Mouse (Mus musculus) brown adipose tissue, adult 24 weeks (tissue): ENCODE results near the gene Pgghg. TPM values are rescaled to one million over a fixed set of nuclear protein-coding genes. Genes with fewer than 3 reads are reported as not detected.

ENCODE experiments used
- H3K27ac ChIP-seq: fragments of 200-500 bp; replicated peaks from 2 replicates; pipeline ENCODE4 v1.5.1; 2012; ENCODE audit warnings: low read depth, mild to moderate bottlenecking, low read length
- H3K4me1 ChIP-seq: fragments of 200-500 bp; 2 replicates; pipeline ENCODE4 v1.6.1; 2012; ENCODE audit warnings: low read length, mixed read lengths; ENCODE audit not compliant: control insufficient read depth, insufficient read depth, insufficient read length
- H3K4me3 ChIP-seq: fragments of 200-500 bp; 2 replicates; pipeline ENCODE4 v1.5.1; 2012; ENCODE audit warnings: low read depth, mild to moderate bottlenecking, low read length, moderate library complexity; ENCODE audit not compliant: insufficient read depth
- polyA plus RNA-seq: library from polyadenylated mRNA; stranded (reverse); fragments of >200 nt; gene quantifications from 2 replicates; pipeline ENCODE4 v1.2.4, GENCODE M21; 2012; ENCODE audit not compliant: missing spikeins, insufficient read depth, insufficient read length

Pgghg gene
- polyA plus RNA-seq, result 7.1 and 8.7 TPM in 2 replicates

- Histone ChIP-seq H3K4me1 (peaks cover 17% of the 10 kb centered on the region), H3K4me3 (peak within 1 kb of the TSS; percentile 94), H3K27ac (peak within 1 kb of the TSS; percentile 100)
These were observed at the start of gene Pgghg for GRCm38 (mm10) chr7:140941222-140942051. TSS of gene Pgghg (plus strand) at chr7:140941391.

GRCm38 (mm10) chr7:140894031-140894430, 47.2 kb upstream of the Pgghg start:
- Histone ChIP-seq H3K4me1 (no peaks in the 10 kb centered on the region), H3K4me3 (no peak overlapping the region), H3K27ac (no peak overlapping the region)

- H3K4me1 ChIP-seq, result no peaks in the 10 kb centered on the region
- no peak overlapping the region for H3K4me3 ChIP-seq
- no peak overlapping the region for H3K27ac ChIP-seq
These were observed 46.6 kb upstream of the Pgghg start for GRCm38 (mm10) chr7:140894611-140895010.

- Histone ChIP-seq H3K4me3 (0 out of 2 replicates have a peak overlapping the region, but pooled peaks have one; percentile 70), H3K27ac (peak overlapping the region; percentile 8; the same call in 1 of the 2 replicates), H3K4me1 (peaks cover 13% of the 10 kb centered on the region)
These were observed 43.3 kb upstream of the Pgghg start for GRCm38 (mm10) chr7:140897863-140898262.

GRCm38 (mm10) chr7:140899121-140899520, 42.1 kb upstream of the Pgghg start:
- peak overlapping the region; percentile 93 for H3K27ac ChIP-seq
- H3K4me3 ChIP-seq, result peak overlapping the region; percentile 70
- H3K4me1 ChIP-seq, result peaks cover 13% of the 10 kb centered on the region

- H3K4me3 ChIP-seq, result peak within 1 kb of the TSS; percentile 70
- peak within 1 kb of the TSS; percentile 93 for H3K27ac ChIP-seq
- peaks cover 13% of the 10 kb centered on the region for H3K4me1 ChIP-seq
These were observed 41.0 kb upstream of the Pgghg start, which contains the start of gene Cox8b for GRCm38 (mm10) chr7:140900220-140900619. TSS of gene Cox8b (minus strand) at chr7:140900446.

- 0 out of 2 replicates have a peak overlapping the region, but pooled peaks have one; percentile 19 for H3K4me3 ChIP-seq
- peak overlapping the region; percentile 98 for H3K27ac ChIP-seq
- peaks cover 13% of the 10 kb centered on the region for H3K4me1 ChIP-seq
These were observed 38.9 kb upstream of the Pgghg start for GRCm38 (mm10) chr7:140902036-140902875.

GRCm38 (mm10) chr7:140903212-140903611, 38.0 kb upstream of the Pgghg start:
- Histone ChIP-seq H3K4me3 (no peak overlapping the region), H3K4me1 (peaks cover 13% of the 10 kb centered on the region), H3K27ac (peak overlapping the region; percentile 98)

GRCm38 (mm10) chr7:140905642-140906081, 35.5 kb upstream of the Pgghg start:
- Histone ChIP-seq H3K27ac (no peak overlapping the region), H3K4me1 (peaks cover 11% of the 10 kb centered on the region), H3K4me3 (no peak overlapping the region)

GRCm38 (mm10) chr7:140907131-140907530, 34.1 kb upstream of the Pgghg start:
- H3K4me1 ChIP-seq, result no peaks in the 10 kb centered on the region
- no peak overlapping the region for H3K27ac ChIP-seq
- H3K4me3 ChIP-seq, result no peak overlapping the region

- Histone ChIP-seq H3K4me1 (no peaks in the 10 kb centered on the region), H3K4me3 (no peak overlapping the region)
These were observed 33.5 kb upstream of the Pgghg start for GRCm38 (mm10) chr7:140907697-140908096.

GRCm38 (mm10) chr7:140908181-140908580, 33.0 kb upstream of the Pgghg start:
- Histone ChIP-seq H3K27ac (no peak overlapping the region), H3K4me1 (no peaks in the 10 kb centered on the region), H3K4me3 (no peak overlapping the region)

More at GRCm38 (mm10) chr7:140907697-140908096, 33.5 kb upstream of the Pgghg start:
- no peak overlapping the region for H3K27ac ChIP-seq

GRCm38 (mm10) chr7:140908634-140909107, 32.5 kb upstream of the Pgghg start:
- Histone ChIP-seq H3K27ac (no peak overlapping the region), H3K4me3 (peak overlapping the region; percentile 48), H3K4me1 (no peaks in the 10 kb centered on the region)

GRCm38 (mm10) chr7:140912293-140912692, 28.9 kb upstream of the Pgghg start:
- H3K4me1 ChIP-seq, result no peaks in the 10 kb centered on the region

More at GRCm38 (mm10) chr7:140912293-140912692, 28.9 kb upstream of the Pgghg start:
- Histone ChIP-seq H3K27ac (no peak overlapping the region), H3K4me3 (no peak overlapping the region)
